Mouse (Mus musculus) olfactory bulb, adult 2 months (tissue): ENCODE data around the gene Fads2.

Experiments used
- CTCF ChIP-seq: fragments of 200-500 bp; IDR thresholded peaks from 2 replicates; pipeline ENCODE4 v1.5.1; 2012; ENCODE audit warnings: low read depth, mild to moderate bottlenecking, low read length, moderate library complexity; ENCODE audit not compliant: insufficient read depth
- POLR2A ChIP-seq: fragments of 200-500 bp; IDR thresholded peaks from 2 replicates; pipeline ENCODE4 v1.6.1; 2012; ENCODE audit warnings: mild to moderate bottlenecking, low read depth, low read length, moderate library complexity; ENCODE audit not compliant: insufficient read depth

- TF ChIP-seq CTCF (no peak), POLR2A (no peak)
These were observed 45.5 kb downstream of the Fads2 start for GRCm38 (mm10) chr19:10055783-10056660.
